Mouse (Mus musculus): ENCODE measurements around the gene Olfr985.

- TF ChIP-seq TAL1 (IDR thresholded peaks at IDR 0.05; ENCODE audit: low read length): no peak
- TF ChIP-seq GATA1 (IDR thresholded peaks at IDR 0.05; ENCODE audit: low read length): no peak
These were observed 12.7 kb downstream of the Olfr985 start for GRCm38 (mm10) chr9:40117287-40117659.

Measured in erythroblast, embryonic 14.5 days (primary cell).